17 mouse cellular contexts compared by ENCODE assay signal in genomic region chr3:113162300-113162699, GRCm38 (mm10).
"Had no signal": no experiment of that assay in that cellular context is flagged by ENCODE, and none has a peak within 500 bp of the region (broad histone marks: within the 10 kb centered on the region; RNA-seq: fewer than 3 reads in every experiment).

No protein-coding gene starts in this region.

- DNase-seq: liver, postnatal 0 days; lung, adult 2 months; lung, postnatal 14 days; lung, postnatal 36 days; right cerebral cortex, postnatal 14 days; thymus, adult 2 months; thymus, postnatal 25 days; thymus, postnatal 4 days had no signal

- H3K36me3 ChIP-seq: liver, embryonic 15.5 days; lung, embryonic 15.5 days; midbrain, embryonic 13.5 days; midbrain, embryonic 15.5 days; neural tube, embryonic 12.5 days had no signal

- ATAC-seq: liver, postnatal 0 days; lung, postnatal 0 days; midbrain, embryonic 13.5 days; midbrain, embryonic 15.5 days had no signal

- H3K4me2 ChIP-seq: liver, embryonic 15.5 days; lung, embryonic 15.5 days; midbrain, embryonic 11.5 days; midbrain, embryonic 13.5 days; midbrain, embryonic 15.5 days; neural tube, embryonic 12.5 days had no signal

- H3K27ac ChIP-seq: liver, embryonic 15.5 days; lung, embryonic 15.5 days; macrophage; midbrain, embryonic 13.5 days; midbrain, embryonic 15.5 days; neural tube, embryonic 12.5 days had no signal

- H3K9me3 ChIP-seq: liver, embryonic 15.5 days; lung, embryonic 15.5 days; megakaryocyte, embryonic 14.5 days; midbrain, embryonic 13.5 days; midbrain, embryonic 15.5 days; neural tube, embryonic 12.5 days had no signal

- H3K27me3 ChIP-seq: liver, embryonic 15.5 days; lung, embryonic 15.5 days; megakaryocyte, embryonic 14.5 days; midbrain, embryonic 13.5 days; midbrain, embryonic 15.5 days; neural tube, embryonic 12.5 days had no signal

- H3K9ac ChIP-seq: liver, embryonic 15.5 days; liver, postnatal 0 days; lung, embryonic 15.5 days; midbrain, embryonic 13.5 days; midbrain, embryonic 15.5 days; neural tube, embryonic 12.5 days had no signal

- H3K4me1 ChIP-seq: liver, embryonic 15.5 days; lung, embryonic 15.5 days; megakaryocyte, embryonic 14.5 days; midbrain, embryonic 13.5 days; midbrain, embryonic 15.5 days; neural tube, embryonic 12.5 days had no signal

- H3K4me3 ChIP-seq: liver, embryonic 15.5 days; lung, embryonic 15.5 days; megakaryocyte, embryonic 14.5 days; midbrain, embryonic 13.5 days; midbrain, embryonic 15.5 days; neural tube, embryonic 12.5 days had no signal
